Mouse (Mus musculus) liver, postnatal 0 days (tissue): Measurements from ENCODE around the gene Cnep1r1. TPM values are rescaled to one million over a fixed set of nuclear protein-coding genes. Genes with fewer than 3 reads are reported as not detected.

Experiments used
- ATAC-seq: fragments of 200-750 bp; cut with Nextera tagmentation; 2 replicates; pipeline ENCODE4 v1.8.0; 2017; ENCODE audit warnings: mild to moderate bottlenecking, moderate library complexity
- DNase-seq: peaks from one replicate; pipeline ENCODE4 v3.0.0-alpha.2; 2016
- H3K27ac ChIP-seq: fragments of 300-500 bp; sonication (generic); 2 replicates; pipeline ENCODE4 v1.5.1; 2014; ENCODE audit warnings: antibody characterized with exemption, moderate library complexity, mild to moderate bottlenecking, low read depth
- H3K27me3 ChIP-seq: fragments of 300-500 bp; sonication (generic); 2 replicates; pipeline ENCODE4 v1.6.1; 2014; ENCODE audit warnings: low read length, control low read depth, mixed read lengths; ENCODE audit not compliant: insufficient read depth
- H3K36me3 ChIP-seq: fragments of 300-500 bp; sonication (generic); replicated peaks from 2 replicates; pipeline ENCODE4 v1.6.1; 2014; ENCODE audit warnings: mild to moderate bottlenecking, control low read depth, low read length, moderate library complexity, mixed read lengths; ENCODE audit not compliant: insufficient read depth
- H3K4me1 ChIP-seq: fragments of 300-500 bp; sonication (generic); 2 replicates; pipeline ENCODE4 v1.6.1; 2014; ENCODE audit warnings: antibody characterized with exemption, mild to moderate bottlenecking, control low read depth; ENCODE audit not compliant: insufficient read depth
- H3K4me2 ChIP-seq: fragments of 300-500 bp; sonication (generic); 2 replicates; pipeline ENCODE4 v1.6.1; 2014; ENCODE audit warnings: low read depth, mild to moderate bottlenecking, low read length, moderate library complexity, mixed read lengths
- H3K4me3 ChIP-seq: fragments of 300-500 bp; sonication (generic); 2 replicates; pipeline ENCODE4 v1.5.1; 2014; ENCODE audit warnings: low read depth, low read length
- H3K9ac ChIP-seq: fragments of 300-500 bp; sonication (generic); replicated peaks from 2 replicates; pipeline ENCODE4 v1.6.1; 2014; ENCODE audit warnings: mild to moderate bottlenecking, moderate library complexity
- H3K9me3 ChIP-seq: fragments of 300-500 bp; sonication (generic); 2 replicates; pipeline ENCODE4 v1.6.1; 2016; ENCODE audit warnings: mild to moderate bottlenecking, control low read depth, low read length, mixed read lengths
- CTCF ChIP-seq: sonication (generic); IDR thresholded peaks from 2 replicates; pipeline ENCODE4 v1.5.1; 2016; ENCODE audit warnings: antibody characterized with exemption, low read depth
- EP300 ChIP-seq: IDR thresholded peaks from 2 replicates; pipeline ENCODE4 v1.6.1; 2016; ENCODE audit warnings: antibody characterized with exemption, low read depth, mild to moderate bottlenecking
- WGBS: fragments of 180-500 bp; shearing (Covaris S2); extraction: QIAGEN DNeasy Blood & Tissue Kit; methylation state at CpG from one replicate; pipeline ENCODE4 v1.1.7; 2014; ENCODE audit not compliant: insufficient replicate concordance; 5-methylcytosine and 5-hydroxymethylcytosine counted together
- microRNA-seq: library from miRNA; unstranded; fragments of <30 nt; microRNA quantifications from one replicate; pipeline ENCODE4, GENCODE M21; 2016
- polyA plus RNA-seq: library from polyadenylated mRNA; unstranded; fragments of >200 nt; fragmentation: Nextera tagmentation; extraction: Ambion mirVana; gene quantifications from 2 replicates; pipeline ENCODE4 v1.2.1, GENCODE M21; 2015

The Cnep1r1 gene
- polyA plus RNA-seq, 1 experiment from 2014 or later = 17.4 TPM

- 0 out of 2 replicates have a peak, but pooled peaks have one; percentile 62 for ATAC-seq
- H3K9ac ChIP-seq = no peak overlapping the region
- no peak overlapping the region for H3K4me3 ChIP-seq
- no peak overlapping the region for H3K27ac ChIP-seq
- peaks cover 60% of the 10 kb centered on the region for H3K36me3 ChIP-seq
- H3K27me3 ChIP-seq = no peaks in the 10 kb centered on the region
- H3K9me3 ChIP-seq = no peaks in the 10 kb centered on the region
- DNase-seq = peak; percentile 85
- H3K4me2 ChIP-seq = no peak overlapping the region
- TF ChIP-seq CTCF (peak; percentile 90), EP300 (no peak)
- no peaks in the 10 kb centered on the region for H3K4me1 ChIP-seq
- WGBS = 70% methylated on average over 5 of the region's 5 CpGs
Measured at GRCm38 (mm10) chr8:88161439-88161838, 42.9 kb downstream of the Cnep1r1 start.

DNA sequence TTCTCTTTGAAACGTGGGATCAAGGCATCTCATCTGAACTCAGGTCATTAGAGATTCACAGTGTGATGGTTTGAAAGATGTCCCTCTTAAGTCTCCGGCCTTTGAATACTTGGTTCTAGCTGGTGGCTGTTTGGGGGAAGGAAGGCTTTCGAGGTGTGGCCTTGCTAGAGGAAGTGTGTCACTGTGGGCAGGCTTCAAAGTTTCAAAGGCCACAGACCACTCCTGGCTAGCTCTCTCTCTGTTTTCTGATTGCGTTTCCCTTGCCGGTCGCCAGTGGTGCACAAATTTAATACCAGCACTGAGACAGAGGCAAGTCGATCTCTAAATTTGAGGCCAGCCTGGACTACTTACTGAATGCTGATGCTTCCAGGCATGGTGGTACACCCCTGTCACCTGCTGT is 56.7 kb downstream of the Cnep1r1 start:
- H3K9ac ChIP-seq = no peak overlapping the region
- DNase-seq (no peak), ATAC-seq (no peak)
- H3K27me3 ChIP-seq = no peaks in the 10 kb centered on the region
- TF ChIP-seq CTCF (no peak), EP300 (no peak)
- H3K4me1 ChIP-seq = no peaks in the 10 kb centered on the region
- H3K4me2 ChIP-seq = no peak overlapping the region
- 59% methylated on average over 7 of the region's 7 CpGs for WGBS
- peaks cover 8% of the 10 kb centered on the region for H3K36me3 ChIP-seq
- H3K27ac ChIP-seq = no peak overlapping the region
- no peak overlapping the region for H3K4me3 ChIP-seq
- no peaks in the 10 kb centered on the region for H3K9me3 ChIP-seq

- DNase-seq = no peak
- WGBS = 75% methylated on average over 8 of the region's 8 CpGs
- ATAC-seq = no peak
Measured at GRCm38 (mm10) chr8:88177291-88177690, 58.7 kb downstream of the Cnep1r1 start.

DNA sequence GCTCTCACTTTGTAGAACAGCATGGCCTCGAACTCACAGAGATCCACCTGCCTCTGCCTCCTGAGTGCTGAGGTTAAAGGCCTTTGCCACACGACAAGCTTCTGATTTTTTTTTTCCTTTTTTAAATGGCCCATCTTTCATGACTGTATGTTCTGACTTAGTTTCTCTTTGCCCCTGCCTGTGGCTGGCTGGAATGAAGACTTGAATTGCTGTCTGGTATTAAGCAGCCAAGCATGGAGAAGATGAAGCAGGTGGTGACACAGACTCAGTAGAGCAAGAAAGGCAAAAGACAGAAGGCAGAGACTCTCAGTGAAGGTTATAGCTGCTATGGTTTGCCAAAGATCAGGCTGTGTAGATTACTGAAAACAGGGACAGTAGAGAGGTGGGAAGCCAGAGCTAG is 64.6 kb downstream of the Cnep1r1 start:
- Histone ChIP-seq H3K36me3 (no peaks in the 10 kb centered on the region), H3K4me1 (no peaks in the 10 kb centered on the region), H3K9me3 (no peaks in the 10 kb centered on the region), H3K9ac (no peak overlapping the region), H3K27ac (no peak overlapping the region), H3K27me3 (no peaks in the 10 kb centered on the region), H3K4me3 (no peak overlapping the region), H3K4me2 (no peak overlapping the region)
- ATAC-seq (no peak), DNase-seq (no peak)
- TF ChIP-seq EP300 (no peak), CTCF (no peak)
- 76% methylated on average over 2 of the region's 2 CpGs for WGBS

More at GRCm38 (mm10) chr8:88177291-88177690, 58.7 kb downstream of the Cnep1r1 start:
- Histone ChIP-seq H3K27me3 (no peaks in the 10 kb centered on the region), H3K36me3 (peaks cover 2% of the 10 kb centered on the region; the same call in 1 of the 2 replicates), H3K9me3 (no peaks in the 10 kb centered on the region), H3K4me1 (no peaks in the 10 kb centered on the region), H3K9ac (no peak overlapping the region), H3K4me3 (no peak overlapping the region), H3K4me2 (no peak overlapping the region), H3K27ac (no peak overlapping the region)
- TF ChIP-seq EP300 (no peak), CTCF (no peak)

Small RNA genes within 50 kb of the gene (microRNA-seq; reads per million reads assigned to microRNA genes)
- not detected for gene Mir7071

Other genes starting within 250 kb of the Cnep1r1 start
- 0.31 and 0.36 TPM in 2 replicates for gene Zfp423, start 159.2 kb upstream of the Cnep1r1 start, polyA plus RNA-seq
- 13.2 and 14.1 TPM in 2 replicates for gene Heatr3, start 19.1 kb downstream of the Cnep1r1 start, polyA plus RNA-seq
- 4.6 and 4.8 TPM in 2 replicates for gene Tent4b, start 80.4 kb downstream of the Cnep1r1 start, polyA plus RNA-seq
- 8.1 and 8.4 TPM in 2 replicates for gene Adcy7, start 153.6 kb downstream of the Cnep1r1 start, polyA plus RNA-seq
- gene Brd7, start 243.4 kb downstream of the Cnep1r1 start, polyA plus RNA-seq = 25.3 and 29.1 TPM in 2 replicates